Mouse (Mus musculus) ES-E14 (cell line): Measurements from ENCODE around the gene Dock3.

Experiments used
- CHD2 ChIP-seq: IDR thresholded peaks from 2 replicates; pipeline ENCODE4 v1.6.1; 2014; ENCODE audit warnings: mild to moderate bottlenecking, low read depth, low read length, inconsistent platforms
- HCFC1 ChIP-seq: IDR thresholded peaks from 2 replicates; pipeline ENCODE4 v1.6.1; 2012; ENCODE audit warnings: low read length, inconsistent platforms, borderline replicate concordance; ENCODE audit not compliant: insufficient read depth
- MAFK ChIP-seq: IDR thresholded peaks from 2 replicates; pipeline ENCODE4 v1.6.1; 2014; ENCODE audit warnings: mild to moderate bottlenecking, low read depth, low read length, inconsistent platforms; ENCODE audit not compliant: insufficient read depth
- ZC3H11A ChIP-seq: IDR thresholded peaks from 2 replicates; pipeline ENCODE4 v1.6.1; 2012; ENCODE audit warnings: low read depth, mild to moderate bottlenecking, inconsistent platforms, low read length, borderline replicate concordance
- ZNF384 ChIP-seq: IDR thresholded peaks from 2 replicates; pipeline ENCODE4 v1.6.1; 2012; ENCODE audit warnings: low read depth, low read length, inconsistent platforms

GRCm38 (mm10) chr9:107112791-107113190, 118.9 kb downstream of the Dock3 start:
- no peak for TF ChIP-seq ZC3H11A
- no peak for TF ChIP-seq CHD2
- TF ChIP-seq HCFC1 = no peak
- no peak for TF ChIP-seq ZNF384
- no peak for TF ChIP-seq MAFK
